ENCODE assay signal across 8 mouse cellular contexts in genomic region chr14:27187025-27187424, GRCm38 (mm10).
A peak's percentile ranks its signal among the peaks of the same experiment; 100 is the strongest.
DNase-seq lines count a peak whose midpoint lies in the region; ATAC-seq and TF ChIP-seq lines count a peak whose summit lies in the region.

No protein-coding gene starts in this region.

- peak; percentile 68; the same call in 1 of the 2 replicates for ATAC-seq in embryonic facial prominence, embryonic 12.5 days (ENCODE audit: insufficient number of reproducible peaks, insufficient read depth, low FRiP score, low TSS enrichment)
- peak; percentile 77 for ATAC-seq in heart, postnatal 0 days (ENCODE audit: insufficient read depth, low read depth)
- ATAC-seq in liver, postnatal 0 days = peak; percentile 71
- ATAC-seq in neural tube, embryonic 15.5 days (ENCODE audit: low FRiP score) = peak; percentile 88; the same call in 1 of the 2 replicates

- H3K4me1 ChIP-seq in embryonic facial prominence, embryonic 12.5 days = peaks cover 8% of the 10 kb centered on the region
- peaks cover 9% of the 10 kb centered on the region for H3K4me1 ChIP-seq in heart, postnatal 0 days (ENCODE audit: control insufficient read depth, insufficient read depth)
- peaks cover 5% of the 10 kb centered on the region; the same call in 1 of the 2 replicates for H3K4me1 ChIP-seq in liver, postnatal 0 days (ENCODE audit: insufficient read depth)
- 0 out of 2 replicates have a peak, but pooled peaks cover 6% of the 10 kb centered on the region for H3K4me1 ChIP-seq in neural tube, embryonic 15.5 days
- no peaks in the 10 kb centered on the region; the same call in 1 of the 2 replicates for H3K4me1 ChIP-seq in testis, adult 2 months (ENCODE audit: control insufficient read depth, insufficient read depth, low read length)

- no peaks in the 10 kb centered on the region for H3K9me3 ChIP-seq in embryonic facial prominence, embryonic 12.5 days
- H3K9me3 ChIP-seq in heart, postnatal 0 days (replicated peaks; ENCODE audit: control insufficient read depth, low read length) = no peaks in the 10 kb centered on the region
- no peaks in the 10 kb centered on the region for H3K9me3 ChIP-seq in liver, postnatal 0 days (ENCODE audit: low read length)
- no peaks in the 10 kb centered on the region for H3K9me3 ChIP-seq in neural tube, embryonic 15.5 days (replicated peaks)

- H3K9ac ChIP-seq in embryonic facial prominence, embryonic 12.5 days = no peak overlapping the region
- H3K9ac ChIP-seq in heart, postnatal 0 days (replicated peaks; ENCODE audit: low read depth, low read length) = no peak overlapping the region
- H3K9ac ChIP-seq in liver, postnatal 0 days (replicated peaks) = no peak overlapping the region
- no peak overlapping the region for H3K9ac ChIP-seq in neural tube, embryonic 15.5 days (replicated peaks)

- DNase-seq in 416B (ENCODE audit: low read depth) = peak; percentile 64
- peak; percentile 87 for DNase-seq in adrenal gland, postnatal 14 days
- peak; percentile 74 for DNase-seq in heart, postnatal 0 days (ENCODE audit: low spot score)
- peak; percentile 89 to 90 for DNase-seq in kidney, postnatal 4 days
- peak; percentile 78 for DNase-seq in liver, postnatal 0 days

- TF ChIP-seq EP300 in heart, postnatal 0 days (IDR thresholded peaks at IDR 0.05; ENCODE audit: low read depth) = no peak
- no peak for TF ChIP-seq EP300 in liver, postnatal 0 days (IDR thresholded peaks at IDR 0.05; ENCODE audit: low read depth)

- no peak overlapping the region for H3K27ac ChIP-seq in embryonic facial prominence, embryonic 12.5 days
- no peak overlapping the region for H3K27ac ChIP-seq in heart, postnatal 0 days (ENCODE audit: low read depth)
- no peak overlapping the region for H3K27ac ChIP-seq in liver, postnatal 0 days (ENCODE audit: low read depth)
- no peak overlapping the region for H3K27ac ChIP-seq in neural tube, embryonic 15.5 days (replicated peaks)
- no peak overlapping the region; the same call in 1 of the 2 replicates for H3K27ac ChIP-seq in testis, adult 2 months (ENCODE audit: control insufficient read depth, insufficient read depth, low read depth, low read length)

- H3K27me3 ChIP-seq in embryonic facial prominence, embryonic 12.5 days = no peaks in the 10 kb centered on the region
- H3K27me3 ChIP-seq in heart, postnatal 0 days (ENCODE audit: control insufficient read depth, insufficient read depth, low read length) = no peaks in the 10 kb centered on the region
- no peaks in the 10 kb centered on the region for H3K27me3 ChIP-seq in liver, postnatal 0 days (ENCODE audit: insufficient read depth, low read length)
- H3K27me3 ChIP-seq in neural tube, embryonic 15.5 days (replicated peaks) = 0 out of 2 replicates have a peak, but pooled peaks cover 7% of the 10 kb centered on the region
- no peaks in the 10 kb centered on the region for H3K27me3 ChIP-seq in testis, adult 2 months (ENCODE audit: control insufficient read depth, insufficient read depth, low read length)

- peak; percentile 94 for TF ChIP-seq CTCF in heart, postnatal 0 days (IDR thresholded peaks at IDR 0.05; ENCODE audit: low read depth)
- TF ChIP-seq CTCF in liver, postnatal 0 days (IDR thresholded peaks at IDR 0.05; ENCODE audit: low read depth) = peak; percentile 88
- peak; percentile 62; the same call in 1 of the 2 replicates for TF ChIP-seq CTCF in testis, adult 2 months (IDR thresholded peaks at IDR 0.05; ENCODE audit: control insufficient read depth, insufficient read depth, insufficient replicate concordance, low read depth, low read length)

- H3K4me3 ChIP-seq in embryonic facial prominence, embryonic 12.5 days = no peak overlapping the region
- H3K4me3 ChIP-seq in heart, postnatal 0 days (ENCODE audit: low read depth, low read length) = no peak overlapping the region
- no peak overlapping the region for H3K4me3 ChIP-seq in liver, postnatal 0 days (ENCODE audit: low read depth, low read length)
- no peak overlapping the region for H3K4me3 ChIP-seq in neural tube, embryonic 15.5 days (replicated peaks)
- H3K4me3 ChIP-seq in testis, adult 2 months (ENCODE audit: control insufficient read depth, low read depth, low read length) = no peak overlapping the region

- no peak overlapping the region for H3K4me2 ChIP-seq in embryonic facial prominence, embryonic 12.5 days (replicated peaks)
- H3K4me2 ChIP-seq in heart, postnatal 0 days (ENCODE audit: low read depth, low read length) = no peak overlapping the region
- H3K4me2 ChIP-seq in liver, postnatal 0 days (ENCODE audit: low read depth, low read length) = no peak overlapping the region
- no peak overlapping the region for H3K4me2 ChIP-seq in neural tube, embryonic 15.5 days

- WGBS in embryonic facial prominence, embryonic 12.5 days = 5% methylated on average over 4 of the region's 4 CpGs
- 9% methylated on average over 4 of the region's 4 CpGs for WGBS in heart, postnatal 0 days
- WGBS in liver, postnatal 0 days (ENCODE audit: insufficient replicate concordance) = 10% methylated on average over 4 of the region's 4 CpGs
- 8% methylated on average over 4 of the region's 4 CpGs for WGBS in neural tube, embryonic 15.5 days

- no peaks in the 10 kb centered on the region for H3K36me3 ChIP-seq in embryonic facial prominence, embryonic 12.5 days
- H3K36me3 ChIP-seq in heart, postnatal 0 days (replicated peaks; ENCODE audit: control insufficient read depth, insufficient read depth, low read length) = no peaks in the 10 kb centered on the region
- no peaks in the 10 kb centered on the region for H3K36me3 ChIP-seq in liver, postnatal 0 days (replicated peaks; ENCODE audit: insufficient read depth, low read length)
- H3K36me3 ChIP-seq in neural tube, embryonic 15.5 days = no peaks in the 10 kb centered on the region
- H3K36me3 ChIP-seq in testis, adult 2 months (ENCODE audit: control insufficient read depth, insufficient read depth, low read length) = no peaks in the 10 kb centered on the region

- no peak for TF ChIP-seq POLR2A in testis, adult 2 months (IDR thresholded peaks at IDR 0.05; ENCODE audit: control insufficient read depth, low read depth, low read length)
